Mouse (Mus musculus) heart, adult 9 months (tissue): ENCODE data around the gene Bbs9.
A peak's percentile ranks its signal among the peaks of the same experiment; 100 is the strongest.

ENCODE experiments used
- DNase-seq, 2 experiments: peaks; one replicate each; pipeline ENCODE4 v3.0.0; 2022; ENCODE audit warnings: low spot score in 2 of 2

Bbs9 gene

GRCm38 (mm10) chr9:22805981-22806380 is 330.5 kb downstream of the Bbs9 start:
- no peak for DNase-seq

DNA sequence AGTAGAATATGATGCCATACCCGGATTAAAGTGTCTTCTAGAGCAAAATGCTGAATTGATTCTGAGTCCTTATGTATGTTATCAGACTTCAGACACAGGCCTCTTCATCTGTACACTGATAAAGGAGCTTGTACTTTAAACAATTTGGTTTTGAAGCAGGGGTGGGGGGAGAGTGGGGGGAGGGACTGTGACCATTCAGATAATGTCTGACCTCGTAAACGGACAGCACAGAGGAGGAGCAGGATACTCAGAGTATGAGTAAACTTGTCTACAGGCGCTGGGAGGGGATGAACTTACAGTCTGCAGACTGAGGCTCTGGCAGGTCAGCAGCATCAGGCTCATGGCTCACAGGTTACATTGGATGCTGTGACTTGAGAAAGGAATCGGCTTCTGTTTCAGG is 331.0 kb downstream of the Bbs9 start:
- no peak for DNase-seq

DNA sequence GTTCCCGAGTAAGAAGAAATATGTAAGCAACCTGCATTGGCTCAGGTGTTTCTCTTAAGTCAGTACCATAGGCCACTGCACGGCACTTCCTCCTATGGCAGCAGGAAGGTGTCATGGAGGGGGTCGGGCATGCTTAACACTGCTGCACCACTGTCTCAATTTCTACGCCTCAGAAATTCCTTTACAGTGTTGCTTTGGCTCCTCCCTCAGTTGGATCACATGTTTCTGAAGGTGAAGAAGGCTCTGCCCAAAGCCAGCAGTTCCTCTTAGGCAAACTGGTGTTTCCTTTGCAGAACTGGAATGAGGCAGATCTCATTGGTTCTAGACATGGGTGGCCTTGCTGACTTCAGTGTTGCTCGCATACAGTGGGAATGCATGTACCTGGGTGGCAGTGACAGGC is 332.2 kb downstream of the Bbs9 start:
- DNase-seq = no peak

DNA sequence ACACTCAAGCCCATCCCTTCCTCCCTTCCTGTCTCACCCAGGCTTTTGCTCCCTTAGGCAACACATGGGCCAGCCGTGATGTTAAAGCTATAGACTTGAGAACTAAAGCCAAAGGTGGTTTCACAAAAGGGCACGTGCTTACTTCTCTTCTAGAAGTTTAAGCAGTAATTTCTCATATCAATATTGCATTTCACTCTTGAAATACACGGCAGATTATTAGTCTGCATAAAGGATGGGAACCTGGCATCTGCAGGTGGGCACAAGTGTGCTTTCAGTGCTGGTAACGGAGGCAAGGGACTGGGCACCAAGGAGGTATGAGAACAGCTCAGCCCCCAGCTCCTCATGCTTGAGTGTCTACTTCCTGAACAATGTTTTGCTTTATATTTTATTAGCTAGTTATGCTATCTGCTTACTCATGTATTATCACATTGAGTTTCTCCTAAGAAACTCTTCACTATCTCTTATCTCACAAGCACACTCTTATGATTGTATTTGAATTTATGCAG is 334.2 kb downstream of the Bbs9 start:
- no peak for DNase-seq

GRCm38 (mm10) chr9:22810454-22810853 is 334.9 kb downstream of the Bbs9 start:
- no peak for DNase-seq

- DNase-seq = no peak
Measured at GRCm38 (mm10) chr9:22811931-22812330, 336.4 kb downstream of the Bbs9 start.

DNA sequence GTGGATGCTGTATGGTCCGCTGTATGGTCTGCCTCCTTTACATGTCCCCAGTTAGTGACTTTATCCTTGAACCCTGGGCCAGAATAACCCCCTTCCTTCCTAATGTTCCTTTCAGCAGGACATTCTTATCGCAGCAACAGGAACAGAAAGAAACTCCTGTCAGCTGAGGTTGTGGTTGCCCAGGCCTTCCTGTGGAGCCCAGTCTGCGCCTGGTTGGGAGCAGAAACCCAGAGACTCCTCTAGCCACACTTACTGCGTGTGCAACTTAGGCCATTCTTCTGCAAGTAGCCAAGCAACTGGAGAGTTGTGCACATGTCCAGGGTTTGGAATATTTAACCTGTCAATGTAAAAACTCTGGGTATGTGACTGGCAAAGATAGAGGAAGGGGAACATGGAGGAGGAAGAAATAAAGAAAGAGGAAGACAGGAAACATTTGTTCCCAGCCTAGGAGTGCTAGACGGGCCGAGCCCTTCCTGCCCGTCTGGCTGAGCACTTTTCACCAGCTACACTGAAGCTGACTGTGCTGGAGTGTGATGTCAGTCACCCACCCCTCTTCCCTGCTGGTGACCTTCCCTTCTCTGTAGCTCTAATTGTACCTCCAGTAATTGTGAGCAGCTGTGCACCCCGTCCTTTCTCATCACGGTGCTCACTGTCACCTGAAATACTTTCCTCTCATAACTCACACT is 339.0 kb downstream of the Bbs9 start:
- DNase-seq = no peak

GRCm38 (mm10) chr9:22815093-22815458 is 339.6 kb downstream of the Bbs9 start:
- DNase-seq = no peak

GRCm38 (mm10) chr9:22819539-22819938 is 344.0 kb downstream of the Bbs9 start:
- no peak for DNase-seq

GRCm38 (mm10) chr9:22820646-22821185 is 345.2 kb downstream of the Bbs9 start:
- DNase-seq = no peak

GRCm38 (mm10) chr9:22822770-22823169 is 347.3 kb downstream of the Bbs9 start:
- peak in 1 of 2 experiments; percentile 38 for DNase-seq

- DNase-seq = no peak
Measured at GRCm38 (mm10) chr9:22823856-22824255, 348.3 kb downstream of the Bbs9 start.

GRCm38 (mm10) chr9:22824910-22825309 is 349.4 kb downstream of the Bbs9 start:
- no peak for DNase-seq

DNA sequence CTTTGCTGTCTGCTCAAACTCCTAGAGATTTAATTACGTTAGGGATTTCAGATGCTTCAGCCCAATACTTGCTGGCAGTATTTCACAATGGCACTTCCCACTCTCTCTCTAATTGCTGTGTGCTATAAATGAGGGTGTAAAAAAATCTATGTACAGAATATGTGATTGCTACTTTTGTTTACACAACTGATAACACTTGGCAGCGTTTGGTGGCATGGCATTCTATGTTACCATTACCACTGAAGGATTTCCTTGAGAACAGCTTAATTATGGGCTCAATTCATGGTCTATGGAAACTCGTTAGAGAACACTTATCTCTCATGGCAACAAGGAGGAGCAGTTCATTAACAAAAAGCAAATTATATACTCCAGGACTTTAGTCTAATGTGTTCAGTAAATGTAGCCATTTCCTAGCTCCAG is 351.1 kb downstream of the Bbs9 start:
- no peak for DNase-seq

GRCm38 (mm10) chr9:22827176-22827770 is 351.8 kb downstream of the Bbs9 start:
- no peak for DNase-seq

GRCm38 (mm10) chr9:22829212-22829960 is 353.9 kb downstream of the Bbs9 start:
- no peak for DNase-seq

- no peak for DNase-seq
Measured at GRCm38 (mm10) chr9:22834994-22835512, 359.5 kb downstream of the Bbs9 start.

GRCm38 (mm10) chr9:22837000-22837399 is 361.5 kb downstream of the Bbs9 start:
- DNase-seq = no peak

GRCm38 (mm10) chr9:22837702-22838210 is 362.2 kb downstream of the Bbs9 start:
- no peak for DNase-seq

DNA sequence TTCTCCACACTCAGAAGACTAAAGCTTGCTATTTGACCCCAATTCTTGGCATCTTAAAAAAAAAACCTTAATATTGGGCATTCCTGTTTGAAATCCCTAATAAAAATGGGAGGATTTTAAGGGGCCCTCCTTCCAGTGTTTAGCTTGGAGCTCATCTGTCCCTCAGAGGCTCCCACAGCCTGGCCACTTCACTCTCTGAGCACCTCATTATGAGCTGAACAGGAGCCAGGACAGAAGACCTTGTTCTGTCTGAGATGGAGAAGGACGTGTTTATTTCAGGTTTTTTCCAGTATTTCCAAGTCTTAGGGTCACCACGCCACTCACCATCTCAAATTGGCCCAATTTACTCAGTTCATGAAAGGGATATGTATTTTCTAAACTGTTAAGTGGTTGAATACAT is 370.5 kb downstream of the Bbs9 start:
- no peak for DNase-seq

- DNase-seq = no peak
Measured at GRCm38 (mm10) chr9:22846783-22847182, 371.3 kb downstream of the Bbs9 start.

DNA sequence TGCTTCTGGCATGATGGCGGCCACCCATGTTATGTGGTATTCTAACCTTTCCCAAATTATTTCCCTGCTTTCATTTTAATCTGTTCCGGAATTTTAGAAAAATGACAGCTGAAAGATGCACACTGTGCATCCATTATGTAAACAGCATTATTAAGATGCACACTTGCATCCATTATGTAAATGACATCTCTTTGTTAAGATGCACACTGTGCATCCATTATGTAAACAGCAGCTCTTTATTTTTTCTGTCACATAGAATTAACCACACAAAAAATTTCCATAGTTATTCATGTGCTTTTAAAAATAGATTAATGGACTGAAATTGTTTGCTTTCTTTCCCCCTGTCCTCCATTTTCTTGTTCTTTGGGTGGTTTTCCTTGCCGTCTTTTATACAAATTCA is 373.3 kb downstream of the Bbs9 start:
- no peak for DNase-seq
